Mouse (Mus musculus): Measurements from ENCODE around the gene Tex9. TPM values are rescaled to one million over a fixed set of nuclear protein-coding genes. Genes with fewer than 3 reads are reported as not detected.

Tex9 gene
- polyA plus RNA-seq (2015; fragmentation: Nextera tagmentation; extraction: Ambion mirVana): 7.7 and 10.7 TPM in 2 replicates

- peak within 1 kb of the TSS; percentile 67 for H3K4me3 ChIP-seq (ENCODE audit: low read depth, low read length)
- no peaks in the 10 kb centered on the region for H3K36me3 ChIP-seq (ENCODE audit: control insufficient read depth, insufficient read depth)
- no peak for TF ChIP-seq CTCF (IDR thresholded peaks at IDR 0.05; ENCODE audit: low read depth)
- no peaks in the 10 kb centered on the region for H3K9me3 ChIP-seq (ENCODE audit: control insufficient read depth)
- WGBS: 13% methylated on average over 6 of the region's 6 CpGs
- peak within 1 kb of the TSS; percentile 75 for H3K4me2 ChIP-seq (replicated peaks; ENCODE audit: low read depth)
- H3K4me1 ChIP-seq (replicated peaks; ENCODE audit: control insufficient read depth, insufficient read depth, low read length): no peaks in the 10 kb centered on the region; the same call in none of the 2 replicates
- 0 out of 2 replicates have a peak, but pooled peaks have one; percentile 8 for ATAC-seq
- H3K27ac ChIP-seq (ENCODE audit: low read depth, low read length): peak within 1 kb of the TSS; percentile 23; the same call in 1 of the 2 replicates
- H3K27me3 ChIP-seq (replicated peaks; ENCODE audit: control insufficient read depth, insufficient read depth, low read length): no peaks in the 10 kb centered on the region
- H3K9ac ChIP-seq (ENCODE audit: low read depth, low read length): peak within 1 kb of the TSS; percentile 62
These were observed at the start of gene Tex9 for GRCm38 (mm10) chr9:72492194-72492565. TSS of gene Tex9 (minus strand) at chr9:72492212.

GRCm38 (mm10) chr9:72537086-72537485 lies 45.1 kb upstream of the Tex9 start:
- Histone ChIP-seq H3K27ac (ENCODE audit: low read depth, low read length) (no peak overlapping the region), H3K9ac (ENCODE audit: low read depth, low read length) (no peak overlapping the region), H3K36me3 (ENCODE audit: control insufficient read depth, insufficient read depth) (no peaks in the 10 kb centered on the region; the same call in 1 of the 2 replicates), H3K4me3 (ENCODE audit: low read depth, low read length) (no peak overlapping the region), H3K9me3 (ENCODE audit: control insufficient read depth) (no peaks in the 10 kb centered on the region), H3K4me1 (replicated peaks; ENCODE audit: control insufficient read depth, insufficient read depth, low read length) (no peaks in the 10 kb centered on the region), H3K4me2 (replicated peaks; ENCODE audit: low read depth) (no peak overlapping the region), H3K27me3 (replicated peaks; ENCODE audit: control insufficient read depth, insufficient read depth, low read length) (no peaks in the 10 kb centered on the region)
- peak; percentile 51 for TF ChIP-seq CTCF (IDR thresholded peaks at IDR 0.05; ENCODE audit: low read depth)
- no peak for ATAC-seq
- 35% methylated on average over 1 of the region's 1 CpGs for WGBS

- H3K4me2 ChIP-seq (replicated peaks; ENCODE audit: low read depth): no peak overlapping the region
- ATAC-seq: no peak
- H3K27ac ChIP-seq (ENCODE audit: low read depth, low read length): no peak overlapping the region
- H3K4me1 ChIP-seq (replicated peaks; ENCODE audit: control insufficient read depth, insufficient read depth, low read length): no peaks in the 10 kb centered on the region
- no peaks in the 10 kb centered on the region for H3K27me3 ChIP-seq (replicated peaks; ENCODE audit: control insufficient read depth, insufficient read depth, low read length)
- H3K9me3 ChIP-seq (ENCODE audit: control insufficient read depth): no peaks in the 10 kb centered on the region
- no peak overlapping the region for H3K9ac ChIP-seq (ENCODE audit: low read depth, low read length)
- no peak overlapping the region for H3K4me3 ChIP-seq (ENCODE audit: low read depth, low read length)
- 68% methylated on average over 3 of the region's 3 CpGs for WGBS
- TF ChIP-seq CTCF (IDR thresholded peaks at IDR 0.05; ENCODE audit: low read depth): no peak
- H3K36me3 ChIP-seq (ENCODE audit: control insufficient read depth, insufficient read depth): no peaks in the 10 kb centered on the region; the same call in 1 of the 2 replicates
These were observed 43.4 kb upstream of the Tex9 start for GRCm38 (mm10) chr9:72535394-72535793.

- WGBS: 56% methylated on average over 2 of the region's 2 CpGs
- ATAC-seq: no peak
- TF ChIP-seq CTCF (IDR thresholded peaks at IDR 0.05; ENCODE audit: low read depth): no peak
These were observed 43.0 kb upstream of the Tex9 start for GRCm38 (mm10) chr9:72534985-72535384.

GRCm38 (mm10) chr9:72533089-72533415 lies 41.0 kb upstream of the Tex9 start:
- 3% methylated on average over 2 of the region's 2 CpGs for WGBS
- Histone ChIP-seq H3K9ac (ENCODE audit: low read depth, low read length) (peak overlapping the region; percentile 96), H3K36me3 (ENCODE audit: control insufficient read depth, insufficient read depth) (no peaks in the 10 kb centered on the region; the same call in 1 of the 2 replicates), H3K27me3 (replicated peaks; ENCODE audit: control insufficient read depth, insufficient read depth, low read length) (no peaks in the 10 kb centered on the region), H3K4me3 (ENCODE audit: low read depth, low read length) (peak overlapping the region; percentile 96), H3K9me3 (ENCODE audit: control insufficient read depth) (no peaks in the 10 kb centered on the region), H3K4me1 (replicated peaks; ENCODE audit: control insufficient read depth, insufficient read depth, low read length) (no peaks in the 10 kb centered on the region), H3K27ac (ENCODE audit: low read depth, low read length) (0 out of 2 replicates have a peak overlapping the region, but pooled peaks have one; percentile 99), H3K4me2 (replicated peaks; ENCODE audit: low read depth) (peak overlapping the region; percentile 91)
- no peak for TF ChIP-seq CTCF (IDR thresholded peaks at IDR 0.05; ENCODE audit: low read depth)
- ATAC-seq: no peak

More at GRCm38 (mm10) chr9:72534985-72535384, 43.0 kb upstream of the Tex9 start:
- Histone ChIP-seq H3K4me3 (ENCODE audit: low read depth, low read length) (no peak overlapping the region), H3K4me2 (replicated peaks; ENCODE audit: low read depth) (no peak overlapping the region), H3K27ac (ENCODE audit: low read depth, low read length) (no peak overlapping the region), H3K9ac (ENCODE audit: low read depth, low read length) (no peak overlapping the region), H3K36me3 (ENCODE audit: control insufficient read depth, insufficient read depth) (no peaks in the 10 kb centered on the region; the same call in 1 of the 2 replicates), H3K27me3 (replicated peaks; ENCODE audit: control insufficient read depth, insufficient read depth, low read length) (no peaks in the 10 kb centered on the region), H3K9me3 (ENCODE audit: control insufficient read depth) (no peaks in the 10 kb centered on the region), H3K4me1 (replicated peaks; ENCODE audit: control insufficient read depth, insufficient read depth, low read length) (no peaks in the 10 kb centered on the region)

GRCm38 (mm10) chr9:72532381-72533088 lies 40.5 kb upstream of the Tex9 start:
- Histone ChIP-seq H3K36me3 (ENCODE audit: control insufficient read depth, insufficient read depth) (no peaks in the 10 kb centered on the region; the same call in 1 of the 2 replicates), H3K27ac (ENCODE audit: low read depth, low read length) (peak overlapping the region; percentile 99), H3K27me3 (replicated peaks; ENCODE audit: control insufficient read depth, insufficient read depth, low read length) (no peaks in the 10 kb centered on the region), H3K4me3 (ENCODE audit: low read depth, low read length) (peak overlapping the region; percentile 96), H3K4me1 (replicated peaks; ENCODE audit: control insufficient read depth, insufficient read depth, low read length) (no peaks in the 10 kb centered on the region), H3K4me2 (replicated peaks; ENCODE audit: low read depth) (peak overlapping the region; percentile 91), H3K9me3 (ENCODE audit: control insufficient read depth) (no peaks in the 10 kb centered on the region), H3K9ac (ENCODE audit: low read depth, low read length) (peak overlapping the region; percentile 96)
- ATAC-seq: peak; percentile 17
- no peak for TF ChIP-seq CTCF (IDR thresholded peaks at IDR 0.05; ENCODE audit: low read depth)
- WGBS: 1% methylated on average over 46 of the region's 55 CpGs

All from intestine, postnatal 0 days (tissue).